10 mouse cellular contexts compared by ENCODE assay signal in the genomic region with DNA sequence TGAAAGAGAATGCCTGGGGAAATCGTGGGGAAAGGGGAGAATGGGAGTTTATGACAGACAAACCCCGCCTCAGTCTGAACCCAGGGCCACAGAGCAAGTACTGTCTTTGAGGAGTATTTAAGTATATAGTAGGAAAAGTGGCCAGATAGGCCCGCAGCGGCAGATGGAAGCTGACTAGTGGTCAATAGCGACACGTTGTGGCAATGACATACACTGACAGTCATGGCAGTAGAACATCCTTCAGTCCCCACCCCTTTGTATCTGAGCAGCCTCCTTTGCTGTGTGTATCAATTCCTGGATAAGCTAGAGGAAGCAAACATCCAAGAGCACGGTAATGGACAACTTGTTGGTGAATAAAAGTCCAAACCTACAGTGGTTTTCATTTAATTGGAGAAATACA. TPM values are rescaled to one million over a fixed set of nuclear protein-coding genes. Genes with fewer than 3 reads are reported as not detected.
DNase-seq lines count a peak whose midpoint lies in the region; ATAC-seq and TF ChIP-seq lines count a peak whose summit lies in the region.
"Had no signal": no experiment of that assay in that cellular context is flagged by ENCODE, and none has a peak within 500 bp of the region (broad histone marks: within the 10 kb centered on the region; RNA-seq: fewer than 3 reads in every experiment).

No protein-coding gene starts in this region.

- CTCF ChIA-PET in Patski (lab: Charles Lee) = interaction anchor here (1.1 to 1.7 kb wide), 2 partner anchors 19 to 23 kb away, joined by 3 to 4 read pairs; no protein-coding TSS in a partner anchor

- no peaks in the 10 kb centered on the region for H3K27me3 ChIP-seq in limb, embryonic 11.5 days (ENCODE audit: control insufficient read depth, insufficient read depth, low read length)
- H3K27me3 ChIP-seq in limb, embryonic 10.5 days (ENCODE audit: low read depth, poor library complexity, severe bottlenecking) = peaks cover 36% of the 10 kb centered on the region; the same call in 1 of the 2 replicates
- peaks cover 8% of the 10 kb centered on the region for H3K27me3 ChIP-seq in Patski
- peaks cover 4% of the 10 kb centered on the region; the same call in 1 of the 2 replicates for H3K27me3 ChIP-seq in embryonic facial prominence, embryonic 10.5 days (replicated peaks; ENCODE audit: low read depth, poor library complexity, severe bottlenecking)
- H3K27me3 ChIP-seq in hindbrain, embryonic 14.5 days (ENCODE audit: control insufficient read depth, insufficient read depth, low read length) = no peaks in the 10 kb centered on the region
- no peaks in the 10 kb centered on the region for H3K27me3 ChIP-seq in neural tube, embryonic 14.5 days (ENCODE audit: control insufficient read depth, insufficient read depth, low read length)
- H3K27me3 ChIP-seq: embryonic facial prominence, embryonic 12.5 days; stomach, embryonic 15.5 days had no signal

- no peak for ATAC-seq in limb, embryonic 11.5 days (ENCODE audit: insufficient number of reproducible peaks, low FRiP score, low TSS enrichment, low read depth)
- peak; percentile 80 for ATAC-seq in Patski
- peak; percentile 68; the same call in 1 of the 2 replicates for ATAC-seq in hindbrain, embryonic 14.5 days (ENCODE audit: low FRiP score)
- peak; percentile 69; the same call in 1 of the 2 replicates for ATAC-seq in neural tube, embryonic 14.5 days (ENCODE audit: low read depth)
- ATAC-seq in activated CD4-positive, CD25-positive, alpha-beta regulatory T cell, adult 4 months = no peak

- in situ Hi-C loops in Patski (cut with MboI; ENCODE audit: low pct_unique_long_range_greater_than_20kb) = loop anchor here (25.0 kb wide), 1 partner anchor 404 kb away; no protein-coding TSS in a partner anchor

- POLR2A ChIA-PET in Patski (lab: Charles Lee) = no interaction called here

- no peak overlapping the region for H3K27ac ChIP-seq in limb, embryonic 11.5 days (replicated peaks; ENCODE audit: low read depth, low read length)
- H3K27ac ChIP-seq in limb, embryonic 10.5 days = no peak overlapping the region
- no peak overlapping the region for H3K27ac ChIP-seq in embryonic facial prominence, embryonic 10.5 days (replicated peaks)
- no peak overlapping the region for H3K27ac ChIP-seq in hindbrain, embryonic 14.5 days
- H3K27ac ChIP-seq in neural tube, embryonic 14.5 days (ENCODE audit: low read depth, low read length) = no peak overlapping the region
- H3K27ac ChIP-seq: embryonic facial prominence, embryonic 12.5 days; stomach, embryonic 15.5 days had no signal

- H3K9ac ChIP-seq in limb, embryonic 11.5 days (ENCODE audit: low read length) = no peak overlapping the region
- no peak overlapping the region for H3K9ac ChIP-seq in hindbrain, embryonic 14.5 days
- no peak overlapping the region for H3K9ac ChIP-seq in neural tube, embryonic 14.5 days (replicated peaks; ENCODE audit: low read depth, low read length)
- H3K9ac ChIP-seq: embryonic facial prominence, embryonic 12.5 days; stomach, embryonic 15.5 days had no signal

- 18% methylated on average over 7 of the region's 7 CpGs for WGBS in limb, embryonic 11.5 days
- WGBS in limb, embryonic 10.5 days = 7% methylated on average over 7 of the region's 7 CpGs
- 16% methylated on average over 7 of the region's 7 CpGs for WGBS in embryonic facial prominence, embryonic 10.5 days
- 15% methylated on average over 7 of the region's 7 CpGs for WGBS in hindbrain, embryonic 14.5 days
- 10% methylated on average over 7 of the region's 7 CpGs for WGBS in neural tube, embryonic 14.5 days

- H3K36me3 ChIP-seq in limb, embryonic 11.5 days (ENCODE audit: control insufficient read depth, insufficient read depth, low read length) = no peaks in the 10 kb centered on the region
- H3K36me3 ChIP-seq in limb, embryonic 10.5 days = no peaks in the 10 kb centered on the region
- no peaks in the 10 kb centered on the region for H3K36me3 ChIP-seq in embryonic facial prominence, embryonic 10.5 days (replicated peaks)
- H3K36me3 ChIP-seq in hindbrain, embryonic 14.5 days (replicated peaks; ENCODE audit: control insufficient read depth, insufficient read depth) = no peaks in the 10 kb centered on the region
- no peaks in the 10 kb centered on the region for H3K36me3 ChIP-seq in neural tube, embryonic 14.5 days (ENCODE audit: control insufficient read depth, insufficient read depth, low read length)
- H3K36me3 ChIP-seq: embryonic facial prominence, embryonic 12.5 days; stomach, embryonic 15.5 days had no signal

- H3K4me3 ChIP-seq in limb, embryonic 11.5 days (ENCODE audit: low read depth, low read length) = no peak overlapping the region
- no peak overlapping the region for H3K4me3 ChIP-seq in limb, embryonic 10.5 days
- H3K4me3 ChIP-seq in embryonic facial prominence, embryonic 10.5 days = no peak overlapping the region
- H3K4me3 ChIP-seq in hindbrain, embryonic 14.5 days (replicated peaks; ENCODE audit: low read length) = no peak overlapping the region
- no peak overlapping the region for H3K4me3 ChIP-seq in neural tube, embryonic 14.5 days (ENCODE audit: low read depth, low read length)
- H3K4me3 ChIP-seq: embryonic facial prominence, embryonic 12.5 days; stomach, embryonic 15.5 days had no signal

- DNase-seq in limb, embryonic 11.5 days (ENCODE audit: low spot score) = peak; percentile 27
- DNase-seq in limb, embryonic 10.5 days (ENCODE audit: low spot score) = no peak
- no peak for DNase-seq in Patski (ENCODE audit: low read depth, low spot score)
- peak; percentile 44 for DNase-seq in embryonic facial prominence, embryonic 10.5 days (ENCODE audit: low spot score)
- DNase-seq in hindbrain, embryonic 14.5 days (ENCODE audit: low spot score) = peak; percentile 35
- peak; percentile 7 to 14 for DNase-seq in lung, adult 18-20 months

- no peak overlapping the region for H3K4me2 ChIP-seq in limb, embryonic 11.5 days (ENCODE audit: low read depth, severe bottlenecking)
- no peak overlapping the region for H3K4me2 ChIP-seq in hindbrain, embryonic 14.5 days (replicated peaks)
- no peak overlapping the region for H3K4me2 ChIP-seq in neural tube, embryonic 14.5 days (ENCODE audit: low read depth, low read length)
- H3K4me2 ChIP-seq: embryonic facial prominence, embryonic 12.5 days; stomach, embryonic 15.5 days had no signal

- H3K9me3 ChIP-seq in limb, embryonic 11.5 days (ENCODE audit: control insufficient read depth, low read length) = no peaks in the 10 kb centered on the region
- no peaks in the 10 kb centered on the region for H3K9me3 ChIP-seq in limb, embryonic 10.5 days (replicated peaks)
- no peaks in the 10 kb centered on the region for H3K9me3 ChIP-seq in embryonic facial prominence, embryonic 10.5 days
- no peaks in the 10 kb centered on the region for H3K9me3 ChIP-seq in hindbrain, embryonic 14.5 days (ENCODE audit: control insufficient read depth, low read length)
- H3K9me3 ChIP-seq in neural tube, embryonic 14.5 days (ENCODE audit: control insufficient read depth, low read length) = no peaks in the 10 kb centered on the region
- H3K9me3 ChIP-seq: embryonic facial prominence, embryonic 12.5 days; stomach, embryonic 15.5 days had no signal

- H3K4me1 ChIP-seq in limb, embryonic 11.5 days (ENCODE audit: control insufficient read depth, insufficient read depth, low read length) = no peaks in the 10 kb centered on the region
- no peaks in the 10 kb centered on the region for H3K4me1 ChIP-seq in limb, embryonic 10.5 days
- H3K4me1 ChIP-seq in embryonic facial prominence, embryonic 10.5 days = no peaks in the 10 kb centered on the region
- no peaks in the 10 kb centered on the region for H3K4me1 ChIP-seq in hindbrain, embryonic 14.5 days (replicated peaks; ENCODE audit: control insufficient read depth, insufficient read depth, low read length)
- no peaks in the 10 kb centered on the region for H3K4me1 ChIP-seq in neural tube, embryonic 14.5 days (ENCODE audit: control insufficient read depth, insufficient read depth, low read length)
- H3K4me1 ChIP-seq: embryonic facial prominence, embryonic 12.5 days; stomach, embryonic 15.5 days had no signal

- TF ChIP-seq CTCF in Patski (IDR thresholded peaks at IDR 0.05) = peak; percentile 67

RNA-seq across cellular contexts. Expression of a gene that starts 20.5 kb away (rescaled TPM):
- polyA plus RNA-seq in limb, embryonic 11.5 days (2014; fragmentation: Nextera tagmentation; extraction: Ambion mirVana) = 45.2 and 57.2 TPM in 2 replicates
- 59.1 and 68.9 TPM in 2 replicates for polyA plus RNA-seq in limb, embryonic 10.5 days (2016; fragmentation: Nextera tagmentation; extraction: Ambion mirVana)
- polyA plus RNA-seq in Patski (2021) = 20.6 TPM
- 52.2 and 58.9 TPM in 2 replicates for polyA plus RNA-seq in embryonic facial prominence, embryonic 10.5 days (2016; fragmentation: Nextera tagmentation; extraction: Ambion mirVana)
- polyA plus RNA-seq in hindbrain, embryonic 14.5 days (2014; fragmentation: Nextera tagmentation; extraction: Ambion mirVana) = 32.1 and 32.5 TPM in 2 replicates
- 30.4 and 34.3 TPM in 2 replicates for polyA plus RNA-seq in neural tube, embryonic 14.5 days (2014; fragmentation: Nextera tagmentation; extraction: Ambion mirVana)
- polyA plus RNA-seq in activated CD4-positive, CD25-positive, alpha-beta regulatory T cell, adult 4 months (2017; shearing (Covaris generic)) = 10 to 100 TPM; 15.8 to 19.0 TPM

Comparison
In these comparisons a context has a peak if more than half of its experiments do, and no peak if none do; other contexts are left out.
1. DNase-seq: peak in limb, embryonic 11.5 days (single experiment), embryonic facial prominence, embryonic 10.5 days (single experiment), hindbrain, embryonic 14.5 days (single experiment) and lung, adult 18-20 months (2 of 2); none in limb, embryonic 10.5 days (single experiment) and Patski (single experiment).
2. ATAC-seq: peak in Patski (single experiment), hindbrain, embryonic 14.5 days (single experiment) and neural tube, embryonic 14.5 days (single experiment); none in limb, embryonic 11.5 days (single experiment) and activated CD4-positive, CD25-positive, alpha-beta regulatory T cell, adult 4 months (single experiment).